Mouse (Mus musculus): ENCODE data around the gene Srebf1. TPM values are rescaled to one million over a fixed set of nuclear protein-coding genes. Genes with fewer than 3 reads are reported as not detected.

The Srebf1 gene
- polyA plus RNA-seq, 1 experiment from 2014 or later, result 81.5 TPM

DNA sequence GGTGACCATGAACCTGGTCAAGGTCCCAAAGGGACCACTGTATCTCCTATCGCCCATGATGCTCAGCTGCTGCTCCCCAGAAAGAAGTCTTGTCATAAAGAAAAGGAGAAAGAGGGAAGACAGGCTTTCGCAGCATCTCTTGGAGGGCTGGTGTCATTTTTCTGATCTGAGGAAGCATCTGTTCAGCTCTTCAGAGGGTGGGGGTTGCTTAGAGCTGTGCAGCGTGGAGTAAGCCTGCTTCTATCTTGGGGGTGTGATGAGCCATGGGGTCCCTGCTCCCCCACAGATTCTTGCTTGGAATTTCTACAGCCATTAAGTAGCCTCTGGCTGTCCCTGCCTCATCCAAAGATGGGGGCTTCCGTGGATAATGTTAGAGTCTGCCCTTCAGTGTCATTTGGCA, 64.1 kb downstream of the Srebf1 start:
- no peak overlapping the region for H3K4me3 ChIP-seq (replicated peaks)
- no peaks in the 10 kb centered on the region for H3K9me3 ChIP-seq
- ATAC-seq (ENCODE audit: insufficient read depth, low FRiP score, low read depth), result no peak
- WGBS, result 71% methylated on average over 4 of the region's 4 CpGs
- H3K27ac ChIP-seq, result no peak overlapping the region
- no peak overlapping the region for H3K4me2 ChIP-seq
- H3K9ac ChIP-seq, result no peak overlapping the region
- H3K4me1 ChIP-seq, result peaks cover 31% of the 10 kb centered on the region
- H3K36me3 ChIP-seq, result no peaks in the 10 kb centered on the region
- no peaks in the 10 kb centered on the region for H3K27me3 ChIP-seq (replicated peaks)

DNA sequence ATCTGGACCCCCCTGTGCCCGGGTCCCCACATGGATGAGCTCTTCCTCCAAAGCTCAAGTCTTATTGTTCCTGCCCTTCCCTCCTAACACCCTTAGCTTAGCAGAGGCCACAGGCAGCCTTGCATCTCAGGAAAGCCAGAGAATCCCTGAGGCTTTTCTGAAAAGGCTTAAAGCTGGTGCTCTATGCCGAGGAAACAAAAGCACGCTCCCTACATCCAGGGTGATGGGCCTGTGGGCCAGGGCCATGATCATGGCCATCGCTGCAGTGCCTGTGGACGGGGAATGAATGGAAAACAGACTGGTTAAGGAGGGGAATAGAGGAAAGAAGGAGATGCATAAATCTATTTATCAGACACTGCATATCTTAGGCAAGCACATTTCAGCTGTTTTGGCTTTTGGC, 66.7 kb downstream of the Srebf1 start:
- Histone ChIP-seq H3K4me1 (peaks cover 9% of the 10 kb centered on the region), H3K4me3 (replicated peaks) (no peak overlapping the region), H3K4me2 (no peak overlapping the region), H3K9me3 (no peaks in the 10 kb centered on the region), H3K27me3 (replicated peaks) (no peaks in the 10 kb centered on the region), H3K27ac (no peak overlapping the region), H3K36me3 (no peaks in the 10 kb centered on the region), H3K9ac (no peak overlapping the region)
- 85% methylated on average over 5 of the region's 5 CpGs for WGBS
- ATAC-seq (ENCODE audit: insufficient read depth, low FRiP score, low read depth), result no peak

DNA sequence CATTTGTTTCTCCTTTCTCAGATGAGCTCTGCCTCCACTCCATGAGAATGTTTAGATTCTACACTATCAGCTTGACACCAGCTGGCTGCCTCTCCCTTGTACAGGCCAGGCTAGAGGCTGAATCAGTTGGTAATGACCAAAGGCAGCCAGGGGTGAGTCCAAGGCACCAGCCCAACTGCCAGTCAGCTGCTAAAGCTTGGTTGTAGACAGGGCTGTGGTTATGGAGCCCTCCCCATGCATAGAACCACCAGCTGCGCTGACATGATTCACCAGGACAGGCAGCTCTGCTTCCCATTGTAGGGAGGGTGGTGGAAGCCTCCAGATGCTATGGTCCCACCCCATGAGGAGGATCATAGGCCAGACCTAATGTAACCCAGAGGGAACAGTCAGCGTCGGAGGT, 68.4 kb downstream of the Srebf1 start:
- WGBS, result 85% methylated on average over 3 of the region's 3 CpGs
- Histone ChIP-seq H3K36me3 (no peaks in the 10 kb centered on the region), H3K9ac (no peak overlapping the region), H3K27me3 (replicated peaks) (no peaks in the 10 kb centered on the region), H3K27ac (no peak overlapping the region), H3K4me3 (replicated peaks) (no peak overlapping the region), H3K4me1 (peaks cover 2% of the 10 kb centered on the region; the same call in 1 of the 2 replicates), H3K4me2 (no peak overlapping the region), H3K9me3 (no peaks in the 10 kb centered on the region)
- no peak for ATAC-seq (ENCODE audit: insufficient read depth, low FRiP score, low read depth)

DNA sequence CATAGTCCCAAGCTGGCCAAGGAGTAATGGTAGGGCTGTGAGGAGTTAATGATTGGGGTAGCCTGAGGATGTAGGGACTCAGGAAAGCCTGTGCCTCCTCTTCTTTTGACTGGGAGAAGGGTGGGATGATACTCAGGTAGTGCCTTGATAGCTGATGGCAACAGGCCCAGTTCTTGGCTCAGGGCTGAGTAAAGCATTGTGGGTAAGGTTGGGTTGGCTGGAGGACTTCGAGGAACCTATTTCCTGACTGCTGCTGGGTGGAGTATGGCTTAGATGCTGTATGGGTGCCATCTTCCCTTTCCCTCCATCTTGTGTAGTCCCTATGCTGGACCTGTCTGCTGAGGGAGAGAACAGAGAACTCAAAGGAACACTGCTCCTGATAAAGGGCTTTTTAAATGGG, 70.0 kb downstream of the Srebf1 start:
- Histone ChIP-seq H3K9me3 (no peaks in the 10 kb centered on the region), H3K4me2 (no peak overlapping the region), H3K27me3 (replicated peaks) (no peaks in the 10 kb centered on the region), H3K36me3 (no peaks in the 10 kb centered on the region), H3K4me3 (replicated peaks) (no peak overlapping the region), H3K27ac (no peak overlapping the region), H3K9ac (no peak overlapping the region), H3K4me1 (peaks cover 3% of the 10 kb centered on the region; the same call in 1 of the 2 replicates)
- WGBS, result 55% methylated on average over 1 of the region's 1 CpGs
- no peak for ATAC-seq (ENCODE audit: insufficient read depth, low FRiP score, low read depth)

DNA sequence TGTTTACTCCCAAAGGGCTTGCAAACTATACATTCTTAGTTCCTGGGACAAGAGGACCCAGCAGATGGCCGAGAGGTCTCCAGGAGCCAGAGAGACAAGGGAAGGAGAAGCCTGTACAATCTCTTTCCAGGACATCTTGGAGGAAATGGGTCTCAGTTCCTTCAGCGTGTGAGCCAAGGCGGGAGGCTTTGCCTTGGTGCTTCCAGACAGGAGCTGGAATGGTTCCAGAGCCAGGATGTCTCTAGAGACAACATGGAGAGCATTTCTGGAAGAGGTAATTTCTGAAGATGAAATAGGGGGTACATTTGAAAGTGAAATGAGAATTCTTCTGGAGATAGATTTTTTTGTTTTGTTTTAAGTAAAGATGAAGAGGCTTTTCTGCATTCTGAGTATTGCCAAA, 71.7 kb downstream of the Srebf1 start:
- ATAC-seq (ENCODE audit: insufficient read depth, low FRiP score, low read depth), result no peak
- no peak overlapping the region for H3K4me2 ChIP-seq
- H3K4me1 ChIP-seq, result peaks cover 3% of the 10 kb centered on the region; the same call in 1 of the 2 replicates
- peak overlapping the region; percentile 58; the same call in 1 of the 2 replicates for H3K27ac ChIP-seq
- no peaks in the 10 kb centered on the region for H3K27me3 ChIP-seq (replicated peaks)
- H3K9me3 ChIP-seq, result no peaks in the 10 kb centered on the region
- 77% methylated on average over 3 of the region's 3 CpGs for WGBS
- H3K36me3 ChIP-seq, result no peaks in the 10 kb centered on the region
- no peak overlapping the region for H3K9ac ChIP-seq
- no peak overlapping the region for H3K4me3 ChIP-seq (replicated peaks)

Small RNA genes within 50 kb of the gene (microRNA-seq; reads per million reads assigned to microRNA genes)
- gene Mir6921 (0.77 reads per million), gene Mir6922 (not detected)

Other genes starting within 250 kb of the Srebf1 start
- gene Pemt, start 176.1 kb downstream of the Srebf1 start, polyA plus RNA-seq (2015; fragmentation: Nextera tagmentation; extraction: Ambion mirVana), result 8.8 and 9.2 TPM in 2 replicates
- gene Rai1, start 117.6 kb downstream of the Srebf1 start, polyA plus RNA-seq (2015; fragmentation: Nextera tagmentation; extraction: Ambion mirVana), result 21.7 and 24.4 TPM in 2 replicates
- 24.1 and 24.6 TPM in 2 replicates for gene Tom1l2, start 130.3 kb upstream of the Srebf1 start, polyA plus RNA-seq (2015; fragmentation: Nextera tagmentation; extraction: Ambion mirVana)
- 1.2 and 1.6 TPM in 2 replicates for gene Drc3, start 130.7 kb upstream of the Srebf1 start, polyA plus RNA-seq (2015; fragmentation: Nextera tagmentation; extraction: Ambion mirVana)
- gene Gid4, start 194.6 kb upstream of the Srebf1 start, polyA plus RNA-seq (2015; fragmentation: Nextera tagmentation; extraction: Ambion mirVana), result 22.5 and 24.0 TPM in 2 replicates
- 48.3 and 53.5 TPM in 2 replicates for gene Atpaf2, start 195.9 kb upstream of the Srebf1 start, polyA plus RNA-seq (2015; fragmentation: Nextera tagmentation; extraction: Ambion mirVana)
- gene Drg2, start 232.0 kb upstream of the Srebf1 start, polyA plus RNA-seq (2015; fragmentation: Nextera tagmentation; extraction: Ambion mirVana), result 93.5 and 95.1 TPM in 2 replicates
- 0.08 and 0.12 TPM in 2 replicates for gene Myo15, start 246.8 kb upstream of the Srebf1 start, polyA plus RNA-seq (2015; fragmentation: Nextera tagmentation; extraction: Ambion mirVana)

Measured in stomach, embryonic 15.5 days (tissue).